Mouse (Mus musculus) kidney, adult 8-10 months (tissue): Measurements from ENCODE around the gene 2310061N02Rik.
"Not testable (repeated sequence)": the region's sequence is repeated elsewhere in the genome, so short reads cannot be mapped to it uniquely, and the experiment has no call there.

Experiments
- DNase-seq, 2 experiments: peaks; one replicate each; pipeline ENCODE4 v3.0.0; 2022

Gene 2310061N02Rik

DNA sequence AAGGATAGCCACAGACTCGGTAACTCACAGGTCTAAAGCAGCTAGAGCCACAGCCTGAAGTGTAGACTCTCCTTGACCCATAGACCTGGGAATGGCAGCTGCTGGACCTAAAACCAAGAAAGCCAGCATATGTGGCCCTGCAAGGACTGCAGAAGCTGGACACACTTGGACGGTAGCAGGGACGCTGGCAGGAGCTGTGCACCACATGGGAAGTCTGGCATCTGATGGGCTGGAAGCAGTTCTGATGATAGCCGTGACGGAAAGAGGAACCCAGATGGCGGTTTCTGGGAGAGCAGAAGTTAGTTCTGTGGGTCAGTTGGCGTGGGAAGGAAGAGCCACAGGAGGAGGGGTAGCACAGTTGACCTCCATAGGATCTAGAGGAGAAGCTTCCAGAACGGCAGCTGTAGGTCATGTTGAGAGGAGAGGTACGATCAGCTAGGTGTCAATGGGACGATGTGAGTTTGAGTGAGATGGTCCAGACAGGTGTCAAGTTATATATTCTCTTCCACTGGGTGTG is at the start of gene 2310061N02Rik:
TSS of gene 2310061N02Rik (minus strand) at position 467 of the 517 bp plus-strand sequence.
- DNase-seq, result no peak

DNA sequence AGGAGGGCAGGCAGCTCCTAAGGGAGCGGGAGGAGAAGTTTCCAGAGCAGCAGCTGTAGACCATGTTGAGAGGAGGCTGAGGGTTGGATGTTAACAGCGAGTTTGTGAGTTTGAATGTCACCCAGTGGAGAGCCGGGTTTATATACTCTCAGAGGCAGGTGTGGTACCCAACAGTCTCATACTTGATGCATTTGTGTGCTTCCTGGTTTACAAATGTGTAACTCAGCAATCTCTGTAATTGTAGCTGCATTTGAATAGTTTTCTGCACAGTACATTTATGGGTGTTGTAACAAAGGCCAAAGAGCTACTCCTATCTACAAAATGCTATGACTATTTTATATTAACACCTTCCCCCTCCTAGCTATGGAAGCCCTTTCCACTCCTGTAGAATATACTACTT is 43.8 kb upstream of the 2310061N02Rik start, which contains the start of gene Krtap13:
TSS of gene Krtap13 (minus strand) at position 101 of the 400 bp plus-strand sequence.
- DNase-seq, result not testable (repeated sequence)

DNA sequence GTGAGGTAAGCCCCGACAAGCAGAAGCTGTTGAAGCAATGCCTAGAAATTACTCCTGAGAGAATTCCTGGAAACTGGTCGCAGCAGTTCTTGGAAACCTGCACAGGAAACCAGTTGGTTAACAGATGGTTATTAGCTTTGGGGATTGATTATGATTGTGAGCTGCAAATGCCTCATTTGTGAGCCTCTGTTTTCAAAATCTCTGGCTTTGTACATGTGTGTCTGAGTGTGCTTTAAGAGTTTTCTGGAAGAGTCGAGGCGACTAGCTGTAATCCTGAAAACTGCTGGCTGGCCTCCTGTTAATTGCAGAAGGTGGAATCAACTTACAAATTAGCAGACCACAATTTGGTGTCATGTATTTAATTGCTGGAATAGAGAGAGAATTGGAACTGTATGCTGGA is 40.2 kb upstream of the 2310061N02Rik start:
- DNase-seq, result no peak

DNA sequence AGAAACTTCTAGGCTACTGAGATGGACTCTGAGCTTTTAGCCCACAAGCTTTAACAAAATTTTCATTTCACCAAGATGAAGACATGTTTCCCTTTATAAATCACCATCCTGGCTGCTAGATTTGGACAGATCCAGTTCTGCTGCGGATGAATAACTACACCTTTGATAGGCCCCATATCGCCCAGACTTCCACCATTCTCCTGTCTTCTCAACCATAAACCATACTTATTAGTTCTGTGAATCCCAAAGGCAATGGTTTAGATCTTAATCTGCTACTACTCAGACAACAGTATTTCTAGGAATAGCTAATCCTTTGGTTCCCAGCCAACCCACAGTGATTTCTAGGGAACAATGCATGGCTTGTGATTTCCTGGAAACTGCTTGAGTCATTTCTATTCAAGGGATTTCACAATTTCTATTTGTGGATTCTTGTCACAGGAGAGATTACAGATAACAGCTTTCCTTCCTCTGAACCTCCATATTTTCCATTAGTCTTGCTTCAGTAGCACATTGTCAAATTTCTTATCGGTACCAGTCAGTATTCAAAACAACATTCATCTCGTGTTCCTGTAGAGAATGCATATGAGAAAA is 37.1 kb upstream of the 2310061N02Rik start:
- no peak for DNase-seq

DNA sequence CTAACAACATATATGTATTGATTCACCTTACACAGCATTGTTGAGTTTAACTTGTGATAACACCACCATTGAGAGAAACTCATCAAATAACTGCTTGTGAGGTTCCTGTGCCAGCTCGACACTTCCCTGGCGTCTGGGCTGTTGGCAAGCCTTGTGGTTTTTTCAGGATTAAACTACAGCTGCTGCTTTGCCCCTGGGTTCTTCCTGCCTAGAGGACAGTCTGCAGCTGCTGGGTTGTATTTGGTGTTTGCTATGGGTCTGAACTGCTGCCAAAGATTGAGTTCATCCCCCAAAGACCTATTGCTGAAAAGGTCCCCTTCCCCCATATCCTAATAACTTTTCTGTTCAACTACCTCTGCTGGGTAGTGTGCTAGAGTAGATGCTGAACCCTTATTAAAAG is 27.6 kb upstream of the 2310061N02Rik start:
- DNase-seq, result no peak

DNA sequence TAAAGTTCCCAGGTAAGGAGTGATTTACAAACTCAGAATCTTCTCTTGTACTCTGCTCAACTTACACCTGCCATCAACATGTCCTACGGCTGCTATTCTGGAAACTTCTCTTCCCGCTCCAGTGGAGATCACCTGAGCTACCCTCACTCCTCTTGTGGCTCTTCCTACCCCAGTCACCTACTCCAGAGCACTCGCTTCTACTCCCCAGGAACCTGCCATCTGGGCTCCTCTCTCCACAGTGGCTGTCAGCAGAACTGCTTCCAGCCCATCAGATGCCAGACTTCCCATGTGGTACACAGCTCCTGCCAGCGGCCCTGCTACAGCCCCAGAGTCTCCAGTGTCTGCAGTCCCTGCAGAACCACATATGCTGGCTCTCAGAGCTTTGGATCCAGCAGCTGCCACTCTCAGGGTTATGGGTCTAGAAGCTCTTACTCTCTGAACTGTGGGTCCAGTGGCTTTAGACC is 21.1 kb upstream of the 2310061N02Rik start, which contains the start of gene Krtap13-1:
TSS of gene Krtap13-1 (plus strand) at position 51 of the 464 bp plus-strand sequence.
- no peak for DNase-seq

DNA sequence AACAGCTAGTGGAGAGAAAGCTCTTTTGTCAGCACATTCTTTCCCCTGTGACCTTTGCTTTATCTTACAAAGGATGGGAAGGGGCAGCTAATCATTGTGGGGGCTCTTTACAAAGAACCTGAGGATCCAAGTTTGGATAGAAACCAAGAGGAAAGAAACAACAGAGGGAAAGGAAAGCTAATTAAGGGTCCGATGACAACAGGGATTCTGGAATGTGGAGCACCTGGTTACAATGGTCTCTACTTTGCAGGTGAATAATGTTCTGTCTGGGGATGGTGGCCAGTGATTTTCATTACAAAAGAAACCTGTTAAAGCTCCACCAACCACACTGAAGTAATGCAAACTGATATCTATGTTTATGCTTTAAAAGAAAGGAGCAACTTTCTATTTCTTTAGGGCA is 12.3 kb upstream of the 2310061N02Rik start:
- no peak for DNase-seq

DNA sequence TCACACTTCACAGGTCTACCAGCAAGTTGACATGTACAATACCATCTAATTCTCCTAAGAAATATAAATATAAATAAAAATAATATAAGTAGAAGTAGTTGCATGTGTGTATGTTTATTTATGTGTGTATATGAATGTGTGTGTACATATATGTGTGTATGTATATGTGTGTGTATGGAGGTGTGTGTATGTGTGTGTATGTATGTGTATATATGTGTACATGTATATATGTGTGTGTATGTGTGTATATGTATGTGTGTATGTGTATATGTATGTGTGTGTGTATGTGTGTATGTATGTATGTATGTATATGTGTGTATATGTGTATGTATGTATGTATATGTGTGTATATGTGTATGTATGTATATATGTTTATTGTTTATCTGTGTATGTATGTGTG is 8.8 kb upstream of the 2310061N02Rik start:
- DNase-seq, result no peak

DNA sequence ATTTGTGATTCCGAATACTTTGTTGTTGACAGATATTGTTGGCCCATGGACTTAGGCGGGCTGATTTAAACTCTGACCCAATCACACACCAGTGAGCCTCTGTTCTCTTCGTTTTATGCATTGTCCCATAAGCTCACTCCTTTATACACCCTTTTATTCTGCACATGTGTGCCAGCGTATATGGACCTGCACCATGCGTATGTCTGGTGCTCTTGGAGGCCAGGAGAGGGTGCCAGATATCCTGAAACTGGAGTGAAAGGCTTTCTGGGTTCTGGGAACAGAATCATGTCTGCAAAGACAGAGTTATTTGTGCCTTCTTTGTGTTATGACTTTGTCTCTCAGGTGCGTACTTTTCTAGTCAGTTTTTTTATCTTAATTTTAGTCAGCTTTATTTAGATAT is 3.5 kb upstream of the 2310061N02Rik start:
- no peak for DNase-seq

DNA sequence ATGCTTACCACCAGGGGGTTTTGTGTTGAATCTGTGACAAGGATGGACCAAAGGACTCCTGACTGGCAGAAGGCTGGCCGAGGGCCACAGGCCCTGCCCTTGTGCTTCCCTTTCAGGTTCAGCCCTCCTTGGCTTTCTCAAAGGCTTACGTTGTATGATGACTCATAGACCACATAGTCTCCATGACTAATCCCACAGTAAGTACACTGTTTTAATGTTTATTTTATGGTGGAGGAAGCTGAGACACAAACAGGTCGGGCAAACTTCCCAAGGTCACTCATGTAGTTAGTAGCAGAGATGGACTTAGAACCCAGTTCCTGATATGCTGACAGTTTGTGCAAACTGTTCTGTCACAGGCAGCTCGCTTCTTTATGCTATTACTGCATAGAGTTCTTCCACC is 3.0 kb upstream of the 2310061N02Rik start:
- no peak for DNase-seq

DNA sequence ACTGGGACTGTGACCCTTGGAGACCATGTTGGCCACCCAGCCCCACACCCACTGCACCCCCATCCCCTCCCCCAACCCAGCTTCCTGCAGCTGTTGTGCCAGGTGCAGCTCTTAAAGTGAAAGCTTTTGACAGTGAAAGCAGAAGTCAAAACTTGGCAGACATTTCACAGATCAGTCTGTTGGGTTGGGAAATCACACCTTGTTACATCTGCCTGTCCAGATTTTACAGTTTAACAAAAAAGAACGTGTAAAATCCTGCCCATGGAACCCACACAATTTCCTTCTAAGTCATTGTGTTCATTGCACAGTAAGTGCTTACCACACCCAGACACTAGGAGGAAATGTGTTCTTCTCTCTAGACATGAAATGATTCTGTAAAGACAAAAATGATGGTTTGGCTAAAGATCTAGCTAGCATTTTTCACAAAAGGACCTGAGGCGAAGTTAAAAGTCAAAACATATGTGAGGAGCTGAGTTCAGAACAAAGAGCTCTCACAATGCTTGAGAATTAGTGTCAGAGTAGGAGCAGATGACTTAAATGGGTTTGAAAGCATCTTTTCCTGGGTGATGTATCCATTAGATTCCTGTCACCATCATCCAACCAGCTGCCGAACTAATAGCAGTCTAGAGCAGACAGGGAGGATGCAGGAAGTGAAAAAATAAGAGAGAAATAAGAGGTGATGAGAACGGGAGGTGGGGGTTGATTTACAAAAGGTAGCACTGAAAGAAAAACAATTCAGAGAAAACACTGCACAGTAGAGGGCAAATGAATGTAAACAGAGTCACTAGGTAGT is 6.5 kb downstream of the 2310061N02Rik start:
- DNase-seq, result no peak

DNA sequence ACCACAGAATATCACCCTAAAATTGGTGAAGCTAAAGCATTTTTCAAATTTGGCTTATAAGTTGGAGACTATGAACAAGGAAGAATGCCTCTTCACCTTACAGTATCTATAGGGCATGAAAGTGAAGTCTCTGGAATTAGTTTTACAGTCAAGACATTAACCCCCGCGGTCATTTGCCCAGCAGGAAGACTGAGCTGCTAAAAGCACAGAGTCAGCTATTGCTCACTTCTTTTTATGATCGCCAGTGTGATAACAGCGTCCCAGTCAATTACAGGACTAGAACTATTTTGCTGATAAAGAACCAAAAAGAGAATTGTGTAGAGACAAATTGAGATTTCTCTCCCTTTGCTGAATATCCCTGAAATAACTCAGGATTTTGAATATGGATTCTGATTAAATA is 11.5 kb downstream of the 2310061N02Rik start:
- no peak for DNase-seq

DNA sequence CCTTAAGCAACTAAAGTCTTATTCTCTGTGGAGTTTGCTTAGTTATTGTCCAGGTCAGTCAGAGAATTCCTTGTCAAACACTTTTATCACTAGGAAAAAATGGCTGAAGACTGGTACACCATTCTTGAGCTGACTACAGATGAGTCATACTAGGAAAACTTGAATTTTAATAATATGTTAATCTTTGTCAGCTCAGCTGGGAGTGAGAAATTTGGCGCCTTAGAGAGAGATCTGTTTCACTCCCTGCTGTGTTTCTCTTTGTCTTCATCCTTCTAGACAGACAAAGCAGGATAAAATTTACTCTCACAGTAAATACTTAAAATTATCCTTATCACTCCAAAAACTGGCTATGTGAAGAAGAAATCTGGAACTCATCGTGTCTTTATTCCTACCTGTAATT is 26.5 kb downstream of the 2310061N02Rik start:
- DNase-seq, result no peak

DNA sequence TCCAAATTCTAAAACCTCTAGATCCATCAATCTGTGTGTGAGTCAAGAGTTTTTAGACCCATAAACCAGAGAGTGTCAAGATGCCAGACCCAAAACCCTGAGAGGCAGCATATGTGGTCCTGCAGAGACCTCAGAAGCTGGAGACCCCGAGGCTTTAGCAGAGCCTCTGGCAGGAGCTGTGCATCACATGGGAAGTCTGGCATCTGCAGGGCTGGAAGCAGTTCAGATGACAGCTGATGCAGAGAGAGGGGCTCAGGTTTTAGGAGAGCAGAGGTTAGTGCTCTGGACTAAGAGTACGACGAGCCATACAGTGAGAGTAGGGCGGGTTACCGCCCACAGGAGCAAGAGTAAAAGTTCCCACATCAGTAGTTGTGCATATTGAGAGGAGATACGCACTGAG is 28.7 kb downstream of the 2310061N02Rik start:
- no peak for DNase-seq

DNA sequence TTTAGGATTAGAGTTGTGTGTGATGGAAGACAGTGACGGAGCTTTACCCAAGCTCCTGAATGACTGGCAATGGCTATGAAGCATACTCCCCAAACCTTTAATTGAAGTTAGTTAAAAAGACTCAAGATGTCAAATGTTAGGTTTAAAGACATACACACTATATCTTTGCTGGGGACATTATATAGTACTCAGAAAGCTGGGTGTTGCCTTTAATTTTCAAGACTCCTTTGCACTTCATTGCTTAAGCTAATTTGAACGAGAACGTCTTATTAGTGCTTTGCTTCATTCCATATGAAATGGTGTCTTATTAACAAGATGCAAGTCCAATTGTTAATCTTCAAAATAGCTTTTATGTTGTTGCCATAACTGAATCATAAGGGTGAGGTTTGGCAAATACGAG is 36.2 kb downstream of the 2310061N02Rik start, which contains the start of gene Krtap27-1:
TSS of gene Krtap27-1 (minus strand) at position 101 of the 400 bp plus-strand sequence.
- no peak for DNase-seq

DNA sequence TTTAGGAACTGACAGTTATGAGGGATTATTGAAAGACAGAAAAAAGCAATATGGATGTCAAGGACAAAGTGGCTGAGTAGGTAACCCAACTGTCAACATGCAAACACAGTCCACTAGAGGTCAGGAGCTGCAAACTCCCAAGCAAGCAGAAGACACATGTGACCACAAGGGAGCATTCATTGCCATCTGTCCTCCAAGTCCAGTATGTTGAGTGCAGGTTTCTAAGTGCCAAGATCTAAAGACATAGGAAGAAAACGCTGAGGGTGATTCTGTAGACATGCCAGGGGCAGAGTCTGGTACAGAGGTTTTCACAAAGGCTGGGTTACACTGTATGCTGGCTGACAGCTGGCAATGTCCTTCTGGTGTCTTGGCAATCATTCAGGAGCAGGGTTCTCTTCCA is 50.3 kb downstream of the 2310061N02Rik start:
- DNase-seq, result peak in 1 of 2 experiments; percentile 14
